Mouse (Mus musculus) kidney, embryonic 15.5 days (tissue): ENCODE results near the gene Htra1. TPM values are rescaled to one million over a fixed set of nuclear protein-coding genes. Genes with fewer than 3 reads are reported as not detected.
A peak's percentile ranks its signal among the peaks of the same experiment; 100 is the strongest.

Experiments used
- ATAC-seq: fragments of 200-750 bp; cut with Nextera tagmentation; replicated peaks from 2 replicates; pipeline ENCODE4 v1.8.0; 2017; ENCODE audit warnings: moderate TSS enrichment; ENCODE audit not compliant: low FRiP score
- H3K27ac ChIP-seq: fragments of 300-500 bp; sonication (generic); 2 replicates; pipeline ENCODE4 v1.5.1; 2015; ENCODE audit warnings: mild to moderate bottlenecking, inconsistent platforms
- H3K27me3 ChIP-seq: fragments of 300-500 bp; sonication (generic); 2 replicates; pipeline ENCODE4 v1.6.1; 2015; ENCODE audit warnings: inconsistent platforms
- H3K36me3 ChIP-seq: fragments of 300-500 bp; sonication (generic); 2 replicates; pipeline ENCODE4 v1.6.1; 2015; ENCODE audit warnings: inconsistent platforms
- H3K4me1 ChIP-seq: fragments of 300-500 bp; sonication (generic); 2 replicates; pipeline ENCODE4 v1.6.1; 2015; ENCODE audit warnings: inconsistent platforms
- H3K4me2 ChIP-seq: fragments of 300-500 bp; sonication (generic); 2 replicates; pipeline ENCODE4 v1.6.1; 2015; ENCODE audit warnings: moderate library complexity, mild to moderate bottlenecking, inconsistent platforms
- H3K4me3 ChIP-seq: fragments of 300-500 bp; sonication (generic); replicated peaks from 2 replicates; pipeline ENCODE4 v1.5.1; 2015; ENCODE audit warnings: mild to moderate bottlenecking, inconsistent platforms
- H3K9ac ChIP-seq: fragments of 300-500 bp; sonication (generic); 2 replicates; pipeline ENCODE4 v1.6.1; 2015; ENCODE audit warnings: mild to moderate bottlenecking, inconsistent platforms
- H3K9me3 ChIP-seq: fragments of 300-500 bp; sonication (generic); replicated peaks from 2 replicates; pipeline ENCODE4 v1.6.1; 2016; ENCODE audit warnings: inconsistent platforms
- WGBS: fragments of 180-500 bp; shearing (Covaris S2); methylation state at CpG from one replicate; pipeline ENCODE4 v1.1.7; 2015; ENCODE audit warnings: mixed read lengths; 5-methylcytosine and 5-hydroxymethylcytosine counted together
- polyA plus RNA-seq: library from polyadenylated mRNA; unstranded; fragments of >200 nt; fragmentation: Nextera tagmentation; extraction: Ambion mirVana; gene quantifications from 2 replicates; pipeline ENCODE4 v1.2.1, GENCODE M21; 2015

The Htra1 gene
- polyA plus RNA-seq, 1 experiment from 2014 or later, result 14.3 TPM

DNA sequence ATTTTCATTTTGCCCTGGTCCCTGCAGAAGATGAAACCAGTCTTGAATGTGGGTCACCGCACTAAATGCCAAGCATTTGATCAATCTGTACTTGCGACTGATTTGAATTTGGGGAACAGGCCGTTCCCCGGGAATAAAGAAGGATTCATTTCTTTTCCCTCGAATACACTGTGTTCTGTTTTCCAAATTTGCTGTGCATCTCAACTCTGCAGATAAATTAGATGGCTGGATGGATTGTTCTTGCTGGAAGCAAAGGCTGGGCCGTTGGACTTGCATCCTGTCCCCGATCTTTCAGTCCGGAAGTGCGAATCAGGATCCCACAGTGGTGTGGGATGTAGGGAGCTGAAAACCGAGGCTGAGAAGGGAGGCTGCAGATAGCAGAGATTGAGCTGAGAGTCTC, 17.5 kb downstream of the Htra1 start:
- Histone ChIP-seq H3K27ac (no peak overlapping the region), H3K27me3 (no peaks in the 10 kb centered on the region), H3K4me3 (no peak overlapping the region), H3K9ac (no peak overlapping the region), H3K4me2 (no peak overlapping the region), H3K36me3 (no peaks in the 10 kb centered on the region), H3K9me3 (no peaks in the 10 kb centered on the region), H3K4me1 (peaks cover 7% of the 10 kb centered on the region)
- no peak for ATAC-seq
- 93% methylated on average over 10 of the region's 10 CpGs for WGBS

- ATAC-seq, result no peak
- WGBS, result 89% methylated on average over 10 of the region's 10 CpGs
These were observed 18.3 kb downstream of the Htra1 start for GRCm38 (mm10) chr7:130954177-130954601.

DNA sequence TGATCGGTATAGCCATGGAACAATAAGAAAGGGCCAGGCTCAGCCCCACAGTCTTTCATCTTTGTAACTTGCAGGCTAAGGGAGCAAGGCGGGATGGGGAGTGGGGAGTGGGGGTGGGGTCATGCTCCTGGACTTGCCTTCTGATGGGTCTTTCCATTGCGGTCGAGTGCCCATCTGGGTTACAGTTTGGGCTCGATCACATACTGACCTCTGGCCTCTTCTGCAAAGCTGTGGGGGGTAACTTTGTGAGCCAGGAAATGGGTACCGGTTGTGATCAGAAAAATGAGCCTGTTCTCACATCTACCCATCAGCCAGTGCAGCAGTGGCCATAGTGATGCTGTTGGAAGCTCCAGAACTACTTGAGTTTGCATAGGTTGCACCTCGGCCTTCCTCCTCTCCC, 22.6 kb downstream of the Htra1 start:
- Histone ChIP-seq H3K27ac (no peak overlapping the region), H3K27me3 (no peaks in the 10 kb centered on the region; the same call in 1 of the 2 replicates), H3K36me3 (no peaks in the 10 kb centered on the region), H3K9me3 (no peaks in the 10 kb centered on the region), H3K9ac (no peak overlapping the region), H3K4me1 (no peaks in the 10 kb centered on the region), H3K4me3 (no peak overlapping the region), H3K4me2 (no peak overlapping the region)
- 70% methylated on average over 7 of the region's 7 CpGs for WGBS
- ATAC-seq, result no peak

More at GRCm38 (mm10) chr7:130954177-130954601, 18.3 kb downstream of the Htra1 start:
- Histone ChIP-seq H3K27ac (no peak overlapping the region), H3K27me3 (no peaks in the 10 kb centered on the region), H3K4me1 (peaks cover 3% of the 10 kb centered on the region), H3K36me3 (no peaks in the 10 kb centered on the region), H3K4me3 (no peak overlapping the region), H3K9me3 (no peaks in the 10 kb centered on the region), H3K4me2 (no peak overlapping the region), H3K9ac (no peak overlapping the region)

DNA sequence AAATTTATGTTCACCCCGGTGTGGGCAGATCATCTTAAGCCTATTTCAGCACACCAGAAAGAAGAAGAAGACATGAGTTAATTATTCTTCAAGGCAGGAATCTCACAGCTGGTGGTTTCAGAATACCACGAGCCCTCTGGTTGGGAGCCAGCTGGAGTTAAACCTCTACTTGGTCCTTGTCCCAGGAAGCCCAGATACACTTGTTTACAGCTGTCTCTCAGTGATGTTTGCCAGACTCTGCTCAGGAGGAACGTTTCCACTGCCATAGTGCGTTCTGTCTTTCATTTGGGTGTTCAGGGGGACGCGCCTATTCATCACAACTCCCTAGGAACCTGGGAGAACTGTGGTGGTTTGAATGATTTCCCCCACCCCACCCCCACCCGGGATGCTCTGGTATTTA, 24.0 kb downstream of the Htra1 start:
- Histone ChIP-seq H3K9ac (no peak overlapping the region), H3K36me3 (no peaks in the 10 kb centered on the region), H3K27me3 (no peaks in the 10 kb centered on the region; the same call in 1 of the 2 replicates), H3K27ac (no peak overlapping the region), H3K4me2 (no peak overlapping the region), H3K9me3 (no peaks in the 10 kb centered on the region), H3K4me1 (peaks cover 5% of the 10 kb centered on the region), H3K4me3 (no peak overlapping the region)
- WGBS, result 57% methylated on average over 7 of the region's 7 CpGs
- no peak for ATAC-seq

- Histone ChIP-seq H3K9ac (no peak overlapping the region), H3K27me3 (no peaks in the 10 kb centered on the region; the same call in 1 of the 2 replicates), H3K4me1 (peaks cover 15% of the 10 kb centered on the region), H3K36me3 (no peaks in the 10 kb centered on the region), H3K9me3 (no peaks in the 10 kb centered on the region), H3K4me2 (no peak overlapping the region), H3K4me3 (no peak overlapping the region), H3K27ac (no peak overlapping the region)
- 65% methylated on average over 6 of the region's 6 CpGs for WGBS
- no peak for ATAC-seq
These were observed 25.5 kb downstream of the Htra1 start for GRCm38 (mm10) chr7:130961429-130961828.

DNA sequence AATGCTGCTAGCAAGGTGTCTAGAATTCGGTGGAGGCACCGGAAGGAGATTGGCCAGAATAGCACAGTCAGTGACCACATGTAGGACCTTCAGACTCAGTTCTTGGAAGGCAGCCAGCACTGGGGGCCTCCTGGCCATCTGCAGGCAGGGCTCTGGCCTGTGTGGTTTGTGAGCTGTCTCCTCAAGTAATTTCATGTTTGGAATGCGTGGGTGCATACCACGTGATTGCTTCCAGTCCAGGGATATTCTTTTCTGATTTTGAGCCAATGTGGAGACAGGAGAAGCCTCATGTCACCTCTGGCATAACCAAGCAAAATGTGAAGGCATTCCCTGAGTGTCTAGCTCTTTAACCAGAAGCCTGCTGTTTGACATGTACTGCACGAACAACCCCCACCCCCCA, 28.8 kb downstream of the Htra1 start:
- no peaks in the 10 kb centered on the region for H3K9me3 ChIP-seq
- H3K4me1 ChIP-seq, result peaks cover 19% of the 10 kb centered on the region
- no peaks in the 10 kb centered on the region for H3K27me3 ChIP-seq
- ATAC-seq, result peak; percentile 73
- WGBS, result 28% methylated on average over 5 of the region's 5 CpGs
- no peaks in the 10 kb centered on the region for H3K36me3 ChIP-seq
- no peak overlapping the region for H3K9ac ChIP-seq
- H3K4me3 ChIP-seq, result no peak overlapping the region
- no peak overlapping the region for H3K4me2 ChIP-seq
- 0 out of 2 replicates have a peak overlapping the region, but pooled peaks have one; percentile 58 for H3K27ac ChIP-seq

- no peak for ATAC-seq
- Histone ChIP-seq H3K4me2 (no peak overlapping the region), H3K27ac (0 out of 2 replicates have a peak overlapping the region, but pooled peaks have one; percentile 58), H3K27me3 (no peaks in the 10 kb centered on the region), H3K4me3 (no peak overlapping the region), H3K9ac (no peak overlapping the region), H3K4me1 (peaks cover 19% of the 10 kb centered on the region), H3K9me3 (no peaks in the 10 kb centered on the region), H3K36me3 (no peaks in the 10 kb centered on the region)
- WGBS, result 87% methylated on average over 4 of the region's 4 CpGs
These were observed 29.5 kb downstream of the Htra1 start for GRCm38 (mm10) chr7:130965396-130965795.

DNA sequence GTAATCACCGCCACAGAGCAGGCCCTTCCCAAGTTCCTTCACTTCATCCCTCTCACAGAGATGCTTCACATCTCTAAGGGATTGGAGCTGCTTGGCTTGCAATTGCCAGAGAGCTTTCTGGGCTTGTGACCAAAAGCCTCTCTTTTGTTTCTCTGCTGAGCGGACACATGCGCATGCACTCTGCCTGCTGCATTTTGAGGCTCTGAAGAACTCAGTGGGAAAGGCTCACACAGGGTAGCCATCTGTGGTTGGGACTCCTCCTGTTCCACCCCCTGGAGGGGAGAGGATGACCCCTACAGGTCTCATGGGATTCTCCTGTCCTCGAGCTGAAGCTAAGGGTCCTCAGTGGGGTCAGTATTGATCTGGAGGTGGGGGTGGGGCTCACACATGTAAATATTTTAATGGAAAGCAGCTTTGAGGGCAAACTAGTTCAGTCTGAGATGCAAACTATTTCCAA, 30.0 kb downstream of the Htra1 start:
- WGBS, result 64% methylated on average over 4 of the region's 4 CpGs
- Histone ChIP-seq H3K4me2 (no peak overlapping the region), H3K27ac (0 out of 2 replicates have a peak overlapping the region, but pooled peaks have one; percentile 27), H3K27me3 (no peaks in the 10 kb centered on the region), H3K9me3 (no peaks in the 10 kb centered on the region), H3K4me1 (peaks cover 19% of the 10 kb centered on the region), H3K9ac (no peak overlapping the region), H3K36me3 (no peaks in the 10 kb centered on the region), H3K4me3 (no peak overlapping the region)
- no peak for ATAC-seq

DNA sequence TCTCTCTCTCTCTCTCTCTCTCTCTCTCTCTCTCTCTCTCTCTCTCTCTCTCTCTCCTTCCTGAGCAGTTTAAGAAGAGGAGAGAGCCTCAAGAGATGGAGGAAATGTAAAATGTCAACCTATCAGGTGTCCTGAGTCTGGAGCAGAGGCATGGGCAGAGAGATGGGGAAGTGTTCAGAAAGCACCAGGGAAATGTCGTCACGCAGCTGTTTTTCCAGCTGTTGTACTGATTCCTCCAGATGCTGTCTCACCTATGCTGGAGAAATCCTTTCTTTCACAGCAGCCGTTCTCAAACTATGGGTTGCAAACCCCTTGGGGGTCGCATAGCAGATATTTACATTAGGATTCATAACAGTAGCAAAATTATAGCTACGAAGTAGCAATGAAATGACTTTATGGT, 30.5 kb downstream of the Htra1 start:
- Histone ChIP-seq H3K27me3 (no peaks in the 10 kb centered on the region), H3K36me3 (no peaks in the 10 kb centered on the region), H3K9ac (no peak overlapping the region), H3K4me3 (no peak overlapping the region), H3K4me1 (peaks cover 19% of the 10 kb centered on the region), H3K9me3 (no peaks in the 10 kb centered on the region), H3K27ac (no peak overlapping the region), H3K4me2 (no peak overlapping the region)
- WGBS, result 67% methylated on average over 5 of the region's 5 CpGs
- ATAC-seq, result no peak

- Histone ChIP-seq H3K4me1 (peaks cover 19% of the 10 kb centered on the region), H3K27ac (no peak overlapping the region), H3K9ac (no peak overlapping the region), H3K27me3 (no peaks in the 10 kb centered on the region), H3K36me3 (no peaks in the 10 kb centered on the region), H3K4me2 (no peak overlapping the region), H3K9me3 (no peaks in the 10 kb centered on the region), H3K4me3 (no peak overlapping the region)
- no peak for ATAC-seq
- WGBS, result 61% methylated on average over 6 of the region's 6 CpGs
These were observed 31.0 kb downstream of the Htra1 start for GRCm38 (mm10) chr7:130966876-130967275.

GRCm38 (mm10) chr7:130967901-130968300, 32.0 kb downstream of the Htra1 start:
- H3K9me3 ChIP-seq, result no peaks in the 10 kb centered on the region
- no peaks in the 10 kb centered on the region for H3K27me3 ChIP-seq
- no peaks in the 10 kb centered on the region for H3K36me3 ChIP-seq
- H3K9ac ChIP-seq, result no peak overlapping the region
- WGBS, result 88% methylated on average over 6 of the region's 6 CpGs
- H3K4me2 ChIP-seq, result no peak overlapping the region
- H3K27ac ChIP-seq, result no peak overlapping the region
- no peak for ATAC-seq
- H3K4me3 ChIP-seq, result no peak overlapping the region
- H3K4me1 ChIP-seq, result peaks cover 19% of the 10 kb centered on the region

DNA sequence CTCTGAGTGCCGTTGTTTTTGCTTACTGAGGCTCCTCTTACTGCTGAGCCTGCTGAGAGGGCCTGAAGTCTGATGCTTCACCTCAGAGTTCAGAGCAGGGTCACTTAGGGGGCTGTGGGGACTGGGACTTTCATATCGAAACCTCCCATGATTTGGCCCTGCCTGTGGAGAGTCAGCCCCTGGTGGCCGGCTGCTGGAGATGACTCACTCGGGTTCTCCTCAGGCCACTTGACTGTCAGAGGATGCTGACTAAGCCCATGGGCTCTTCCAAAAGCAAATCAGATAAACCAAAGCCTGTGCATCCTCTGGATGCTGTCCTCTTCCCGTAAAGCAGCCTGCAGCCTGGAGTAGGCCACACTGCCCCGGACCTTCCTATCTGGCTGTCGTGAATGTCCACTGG, 32.6 kb downstream of the Htra1 start:
- no peak overlapping the region for H3K4me2 ChIP-seq
- no peak overlapping the region for H3K4me3 ChIP-seq
- no peaks in the 10 kb centered on the region for H3K27me3 ChIP-seq
- no peak overlapping the region for H3K9ac ChIP-seq
- H3K27ac ChIP-seq, result no peak overlapping the region
- peaks cover 19% of the 10 kb centered on the region for H3K4me1 ChIP-seq
- ATAC-seq, result no peak
- 58% methylated on average over 7 of the region's 7 CpGs for WGBS
- H3K9me3 ChIP-seq, result no peaks in the 10 kb centered on the region
- no peaks in the 10 kb centered on the region for H3K36me3 ChIP-seq

GRCm38 (mm10) chr7:130969076-130969475, 33.2 kb downstream of the Htra1 start:
- no peak overlapping the region for H3K4me2 ChIP-seq
- H3K27ac ChIP-seq, result no peak overlapping the region
- WGBS, result 87% methylated on average over 5 of the region's 5 CpGs

More at GRCm38 (mm10) chr7:130969076-130969475, 33.2 kb downstream of the Htra1 start:
- no peaks in the 10 kb centered on the region for H3K27me3 ChIP-seq
- H3K9ac ChIP-seq, result no peak overlapping the region
- no peak for ATAC-seq
- H3K9me3 ChIP-seq, result no peaks in the 10 kb centered on the region
- H3K36me3 ChIP-seq, result no peaks in the 10 kb centered on the region
- H3K4me1 ChIP-seq, result peaks cover 19% of the 10 kb centered on the region
- H3K4me3 ChIP-seq, result no peak overlapping the region
